Comparison of ENCODE assay signal across 14 mouse cellular contexts in genomic region chr3:81916030-81916686, GRCm38 (mm10). TPM values are rescaled to one million over a fixed set of nuclear protein-coding genes. Genes with fewer than 3 reads are reported as not detected.
DNase-seq lines count a peak whose midpoint lies in the region; ATAC-seq and TF ChIP-seq lines count a peak whose summit lies in the region.
"Had no signal": no experiment of that assay in that cellular context is flagged by ENCODE, and none has a peak within 500 bp of the region (broad histone marks: within the 10 kb centered on the region; RNA-seq: fewer than 3 reads in every experiment).

No protein-coding gene starts in this region.

- no peak overlapping the region for H3K4me2 ChIP-seq in heart, postnatal 0 days (ENCODE audit: low read depth, low read length)
- H3K4me2 ChIP-seq: heart, embryonic 15.5 days; liver, embryonic 13.5 days had no signal

- no peaks in the 10 kb centered on the region for H3K79me2 ChIP-seq in C2C12 (ENCODE audit: control insufficient read depth, insufficient read depth)

- H3K79me3 ChIP-seq in C2C12 (ENCODE audit: low read depth) = no peaks in the 10 kb centered on the region

- no peak overlapping the region for H3ac ChIP-seq in C2C12 (ENCODE audit: control insufficient read depth, insufficient read length, low read depth)

- 57% methylated on average over 5 of the region's 5 CpGs for WGBS in heart, postnatal 0 days

- DNase-seq in left cerebral cortex, adult 18-20 months (ENCODE audit: low spot score in 2 of 2) = peak; percentile 37 to 42
- no peak for DNase-seq in left cerebral cortex, adult 9 months (ENCODE audit: low spot score in 2 of 2)
- peak; percentile 84 for DNase-seq in 3T3-L1 (ENCODE audit: low read depth, low spot score)
- peak; percentile 32 for DNase-seq in heart, postnatal 0 days (ENCODE audit: low spot score)
- DNase-seq in thymus, postnatal 36 days = no peak
- no peak for DNase-seq in cerebellum, adult 9-10 months
- no peak for DNase-seq in cerebellum, postnatal 25 days
- DNase-seq: adrenal gland, postnatal 10 days; cerebellum, adult 11 months; layer of hippocampus, postnatal 36 days; liver, embryonic 13.5 days had no signal

- H3K27ac ChIP-seq in heart, postnatal 0 days (ENCODE audit: low read depth) = no peak overlapping the region
- H3K27ac ChIP-seq: heart, embryonic 15.5 days; liver, embryonic 13.5 days had no signal

- ATAC-seq in heart, postnatal 0 days (ENCODE audit: insufficient read depth, low read depth) = no peak

- no peak for TF ChIP-seq EP300 in heart, postnatal 0 days (IDR thresholded peaks at IDR 0.05; ENCODE audit: low read depth)

- no peaks in the 10 kb centered on the region for H3K4me1 ChIP-seq in heart, postnatal 0 days (ENCODE audit: control insufficient read depth, insufficient read depth)
- H3K4me1 ChIP-seq: heart, embryonic 15.5 days; liver, embryonic 13.5 days had no signal

- no peaks in the 10 kb centered on the region for H3K36me3 ChIP-seq in C2C12 (ENCODE audit: control insufficient read depth, insufficient read depth)
- H3K36me3 ChIP-seq in heart, postnatal 0 days (replicated peaks; ENCODE audit: control insufficient read depth, insufficient read depth, low read length) = no peaks in the 10 kb centered on the region
- H3K36me3 ChIP-seq: heart, embryonic 15.5 days; liver, embryonic 13.5 days had no signal

- no peak overlapping the region for H3K9ac ChIP-seq in heart, postnatal 0 days (replicated peaks; ENCODE audit: low read depth, low read length)
- H3K9ac ChIP-seq: heart, embryonic 15.5 days; liver, embryonic 13.5 days had no signal

- no peak for TF ChIP-seq CTCF in C2C12 (IDR thresholded peaks at IDR 0.05; ENCODE audit: control insufficient read depth, insufficient read depth, insufficient read length)
- no peak for TF ChIP-seq CTCF in heart, postnatal 0 days (IDR thresholded peaks at IDR 0.05; ENCODE audit: low read depth)

- H3K4me3 ChIP-seq in C2C12 (ENCODE audit: insufficient read depth, poor library complexity, severe bottlenecking) = no peak overlapping the region
- no peak overlapping the region for H3K4me3 ChIP-seq in heart, postnatal 0 days (ENCODE audit: low read depth, low read length)
- H3K4me3 ChIP-seq: heart, embryonic 15.5 days; liver, embryonic 13.5 days had no signal

- H3K27me3 ChIP-seq in C2C12 (ENCODE audit: control insufficient read depth, insufficient read depth, insufficient read length) = no peaks in the 10 kb centered on the region
- H3K27me3 ChIP-seq in heart, postnatal 0 days (ENCODE audit: control insufficient read depth, insufficient read depth, low read length) = no peaks in the 10 kb centered on the region
- H3K27me3 ChIP-seq: heart, embryonic 15.5 days; liver, embryonic 13.5 days had no signal

- H3K9me3 ChIP-seq in heart, postnatal 0 days (replicated peaks; ENCODE audit: control insufficient read depth, low read length) = no peaks in the 10 kb centered on the region
- H3K9me3 ChIP-seq: heart, embryonic 15.5 days; liver, embryonic 13.5 days had no signal

TF ChIP-seq in C2C12, 6 proteins besides CTCF, POLR2A, EP300 and RAD21:
- TF ChIP-seq MAX (IDR thresholded peaks at IDR 0.05) = no peak
- TF ChIP-seq FOSL1 (IDR thresholded peaks at IDR 0.05; ENCODE audit: insufficient read depth, low read length, poor library complexity, severe bottlenecking) = peak; percentile 60
- TF ChIP-seq MYOD1 (IDR thresholded peaks at IDR 0.05; ENCODE audit: control insufficient read depth, insufficient read length, low read depth) = peak; percentile 49
- TF ChIP-seq USF1 (IDR thresholded peaks at IDR 0.05; ENCODE audit: low read depth) = no peak
- no peak for TF ChIP-seq MYOG (IDR thresholded peaks at IDR 0.05; ENCODE audit: control insufficient read depth, extremely low read depth, insufficient read length)
- no peak for TF ChIP-seq CEBPB (IDR thresholded peaks at IDR 0.05; ENCODE audit: low read depth)

RNA-seq across cellular contexts. Expression of gene Ctso, which starts 16.2 kb away (rescaled TPM):
- total RNA-seq in left cerebral cortex, adult 18-20 months (2021) = 10 to 100 TPM; 16.0 to 16.4 TPM
- polyA plus RNA-seq in C2C12 (2012; fragmentation: generic; extraction: Trizol) = 0.83 TPM
- 9.6 and 12.9 TPM in 2 replicates for total RNA-seq in heart, postnatal 0 days (2014; rRNA removed; ENCODE audit: low replicate concordance)
- 19.5 and 20.6 TPM in 2 replicates for polyA plus RNA-seq in heart, postnatal 0 days (2015; fragmentation: Nextera tagmentation; extraction: Ambion mirVana)

RNA-seq across cellular contexts. Expression of gene Tdo2, which starts 59.8 kb away (rescaled TPM):
- total RNA-seq in left cerebral cortex, adult 18-20 months (2021) = 1 to 10 TPM; 1.0 to 1.2 TPM
- polyA plus RNA-seq in C2C12 (2012; fragmentation: generic; extraction: Trizol) = not detected
- not detected in 2 replicates for total RNA-seq in heart, postnatal 0 days (2014; rRNA removed; ENCODE audit: low replicate concordance)
- polyA plus RNA-seq in heart, postnatal 0 days (2015; fragmentation: Nextera tagmentation; extraction: Ambion mirVana) = 0.07 and 0.11 TPM in 2 replicates
- total RNA-seq: MEL had no signal

Comparison
In these comparisons a context has a peak if more than half of its experiments do, and no peak if none do; other contexts are left out.
1. DNase-seq: peak in left cerebral cortex, adult 18-20 months (2 of 2), 3T3-L1 (single experiment) and heart, postnatal 0 days (single experiment); none in left cerebral cortex, adult 9 months (0 of 2), thymus, postnatal 36 days (0 of 2), cerebellum, adult 9-10 months (single experiment) and cerebellum, postnatal 25 days (0 of 2).